Mouse (Mus musculus): ENCODE measurements around the gene Nphs2. TPM values are rescaled to one million over a fixed set of nuclear protein-coding genes. Genes with fewer than 3 reads are reported as not detected.

The Nphs2 gene
- polyA plus RNA-seq, 1 experiment from 2014 or later, result 0.81 TPM

Other genes starting within 250 kb of the Nphs2 start
- 2.4 and 3.0 TPM in 2 replicates for gene Fam163a, start 105.7 kb upstream of the Nphs2 start, polyA plus RNA-seq (2015; fragmentation: Nextera tagmentation; extraction: Ambion mirVana)
- 0.31 and 0.42 TPM in 2 replicates for gene Tdrd5, start 7.1 kb upstream of the Nphs2 start, polyA plus RNA-seq (2015; fragmentation: Nextera tagmentation; extraction: Ambion mirVana)
- gene Gm2000, start 55.3 kb downstream of the Nphs2 start, polyA plus RNA-seq (2015; fragmentation: Nextera tagmentation; extraction: Ambion mirVana), result 588 and 629 TPM in 2 replicates
- gene Axdnd1, start 110.4 kb downstream of the Nphs2 start, polyA plus RNA-seq (2015; fragmentation: Nextera tagmentation; extraction: Ambion mirVana), result 0.31 TPM in 2 replicates
- gene Soat1, start 163.6 kb downstream of the Nphs2 start, polyA plus RNA-seq (2015; fragmentation: Nextera tagmentation; extraction: Ambion mirVana), result 12.4 and 12.6 TPM in 2 replicates
- gene Gm10031, start 213.3 kb downstream of the Nphs2 start, polyA plus RNA-seq (2015; fragmentation: Nextera tagmentation; extraction: Ambion mirVana), result 0.57 and 0.71 TPM in 2 replicates
- 6.5 and 6.9 TPM in 2 replicates for gene Abl2, start 248.1 kb downstream of the Nphs2 start, polyA plus RNA-seq (2015; fragmentation: Nextera tagmentation; extraction: Ambion mirVana)

Measured in forebrain, embryonic 15.5 days (tissue).